Mouse (Mus musculus): ENCODE measurements around the gene Vav2. TPM values are rescaled to one million over a fixed set of nuclear protein-coding genes. Genes with fewer than 3 reads are reported as not detected.

The Vav2 gene
- total RNA-seq, 4 experiments from 2014 or later: 2.0 to 2.2 (median 2.0) TPM

DNA sequence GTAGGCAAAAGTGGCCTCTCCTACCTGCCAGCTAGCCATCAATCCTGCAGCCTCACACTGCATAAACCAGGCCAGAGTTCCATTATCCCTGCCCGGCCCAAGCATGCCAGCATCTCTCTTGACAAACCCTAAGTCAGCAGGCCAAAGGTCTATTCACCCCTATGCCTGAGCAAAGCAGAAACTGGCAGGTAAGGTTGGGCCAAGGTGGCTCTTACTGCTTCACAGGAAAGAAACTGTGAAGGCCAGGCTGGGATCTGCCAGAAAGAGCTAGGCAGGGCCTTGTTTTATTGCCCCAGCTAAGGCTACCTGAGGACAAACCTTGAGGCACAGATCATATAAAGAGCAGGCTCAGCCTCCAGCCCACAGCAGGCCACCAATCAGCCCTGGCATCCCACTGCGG is 55.4 kb downstream of the Vav2 start:
- DNase-seq (ENCODE audit: low spot score in 2 of 2): no peak

DNA sequence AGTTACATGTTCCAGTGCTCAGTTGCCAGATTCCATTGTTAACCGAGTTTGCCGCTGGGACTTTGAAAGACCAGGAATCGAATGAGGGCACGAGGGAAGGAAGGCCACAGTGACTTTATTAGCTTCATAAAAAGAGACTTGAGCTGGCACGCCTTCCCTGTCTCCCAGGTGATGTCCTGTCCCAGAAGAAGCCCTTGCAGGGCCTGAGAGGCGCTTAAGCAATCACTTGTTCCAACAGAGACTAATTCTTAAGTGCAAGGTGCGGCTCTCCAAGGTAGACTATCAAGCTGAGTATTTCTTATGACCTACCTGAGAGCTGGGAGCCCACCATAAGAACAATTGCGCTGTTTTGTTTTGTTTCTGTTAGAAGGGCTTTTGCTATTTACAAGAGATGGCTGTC is 57.9 kb downstream of the Vav2 start:
- no peak for DNase-seq (ENCODE audit: low spot score in 2 of 2)

DNA sequence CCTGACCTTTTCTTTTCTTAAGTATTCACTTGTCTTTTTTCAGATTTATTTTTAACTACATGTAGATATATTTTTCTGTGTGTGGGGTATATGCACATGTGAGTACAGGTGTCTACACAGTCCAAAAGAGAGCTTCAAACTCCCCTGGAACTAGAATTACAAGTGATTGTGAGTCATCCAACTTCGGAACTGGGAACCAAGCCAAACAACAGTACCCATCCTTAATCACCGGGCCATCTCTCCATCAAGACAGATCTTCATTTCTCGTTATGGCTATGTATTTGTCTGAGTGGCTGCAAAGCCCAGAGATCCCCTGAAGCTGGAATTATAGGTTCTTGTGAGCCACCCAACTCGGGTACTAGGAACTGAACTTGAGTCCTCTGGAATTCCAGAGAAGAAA is 61.5 kb downstream of the Vav2 start:
- no peak for DNase-seq (ENCODE audit: low spot score in 2 of 2)

DNA sequence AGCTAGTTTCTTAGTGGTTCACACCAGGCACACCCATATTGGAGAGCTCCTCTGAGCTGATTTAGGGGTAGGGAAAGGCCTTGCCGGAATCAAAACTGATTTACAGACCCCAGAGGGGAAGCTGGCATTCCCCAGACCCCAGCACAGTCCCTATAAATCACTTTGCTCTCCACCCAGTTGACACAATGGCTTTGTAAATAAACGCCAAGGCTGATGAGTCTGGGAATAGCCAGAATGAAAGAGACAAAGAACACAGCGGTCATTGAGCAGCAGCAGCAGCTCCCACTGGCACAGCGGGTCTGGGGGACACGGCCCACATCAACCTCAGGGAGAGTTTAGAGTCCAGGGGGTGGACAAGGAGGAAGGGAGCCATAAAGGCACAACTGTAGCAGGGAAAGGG is 65.0 kb downstream of the Vav2 start:
- DNase-seq (ENCODE audit: low spot score in 2 of 2): no peak

DNA sequence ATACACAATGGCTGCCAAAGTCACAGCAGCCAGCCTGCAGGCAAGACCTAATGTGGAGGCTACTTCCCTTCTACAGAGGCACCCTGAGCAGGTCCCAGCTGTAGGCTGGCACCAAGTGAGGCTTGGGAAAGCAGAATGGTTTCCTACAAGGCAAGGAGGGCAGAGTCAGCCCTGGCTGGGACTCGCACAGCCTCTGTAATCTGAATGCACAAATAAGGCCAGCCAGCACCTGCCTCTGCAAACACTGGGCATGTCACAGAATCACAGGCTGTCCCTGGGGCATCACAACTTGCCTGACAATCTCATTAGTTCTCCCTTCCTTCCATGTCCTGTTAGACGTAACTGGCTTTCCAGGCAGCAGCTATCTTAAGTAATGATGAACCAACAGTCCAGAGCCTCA is 68.4 kb downstream of the Vav2 start:
- DNase-seq (ENCODE audit: low spot score in 2 of 2): no peak

DNA sequence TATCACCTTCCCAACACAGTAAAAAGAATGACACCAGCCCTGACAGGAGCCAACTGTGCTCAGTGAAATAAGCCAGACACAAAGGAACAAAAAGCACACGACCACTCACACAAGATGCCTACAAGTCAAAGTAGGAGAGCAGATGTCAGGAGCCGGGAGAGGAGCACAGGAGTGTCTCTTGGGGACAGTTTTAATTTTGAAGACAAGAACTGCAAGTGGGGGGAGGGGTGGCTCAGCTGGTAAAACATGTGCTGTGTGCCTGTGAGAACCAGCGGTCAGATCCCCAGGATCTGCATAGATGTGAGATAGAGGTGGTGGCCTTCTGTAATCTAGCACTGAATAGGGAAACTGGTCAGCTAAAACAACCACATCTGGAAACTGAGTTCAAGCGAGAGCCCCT is 71.1 kb downstream of the Vav2 start:
- no peak for DNase-seq (ENCODE audit: low spot score in 2 of 2)

DNA sequence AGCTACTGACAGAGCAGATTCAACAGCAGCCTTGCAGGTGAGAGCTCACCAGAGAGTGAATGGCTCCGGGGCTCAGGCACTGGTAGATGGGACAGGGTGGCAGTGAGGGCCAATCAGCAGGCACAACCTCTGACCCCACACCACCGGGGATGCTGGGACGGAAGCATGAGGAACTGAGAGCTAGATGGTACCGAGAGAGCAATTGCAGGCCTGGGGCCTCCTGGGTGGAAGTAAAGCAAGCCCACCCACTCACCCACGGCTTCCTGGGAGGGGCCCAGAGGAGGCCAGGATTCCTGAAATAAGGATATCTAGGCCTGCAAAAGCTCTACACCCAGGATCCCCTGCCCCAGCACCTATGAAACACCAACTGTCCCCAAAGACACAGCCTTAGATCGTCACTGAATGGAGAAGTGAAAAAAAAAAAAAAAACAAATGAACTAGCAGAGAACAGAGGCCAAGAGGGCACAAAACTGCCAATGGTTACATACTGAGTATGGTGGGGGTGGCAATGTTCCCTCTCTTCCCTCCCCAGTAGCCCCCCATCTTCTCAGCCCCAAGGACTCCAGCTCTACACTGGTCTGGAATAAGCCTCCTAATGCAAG is 72.1 kb downstream of the Vav2 start:
- DNase-seq (ENCODE audit: low spot score in 2 of 2): no peak

DNA sequence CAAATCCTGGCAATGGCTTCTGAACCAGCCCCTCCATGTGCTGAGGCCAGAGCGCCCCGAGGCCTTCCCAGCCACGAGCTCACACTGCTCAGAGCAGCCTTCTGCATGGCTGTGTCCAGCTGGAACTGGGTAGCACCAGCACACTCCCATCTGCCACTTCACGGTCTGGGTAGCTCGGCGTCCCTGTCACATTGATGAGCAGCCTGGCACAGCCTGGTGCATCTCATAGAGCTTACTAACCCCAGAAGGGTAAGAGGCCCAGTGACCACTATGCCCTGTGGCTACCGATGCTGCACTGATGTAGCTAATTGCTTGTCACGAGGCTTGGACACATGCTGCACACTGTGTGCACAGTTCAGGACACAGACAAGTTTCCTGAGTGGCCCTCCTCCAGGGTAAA is 74.1 kb downstream of the Vav2 start:
- no peak for DNase-seq (ENCODE audit: low spot score in 2 of 2)

DNA sequence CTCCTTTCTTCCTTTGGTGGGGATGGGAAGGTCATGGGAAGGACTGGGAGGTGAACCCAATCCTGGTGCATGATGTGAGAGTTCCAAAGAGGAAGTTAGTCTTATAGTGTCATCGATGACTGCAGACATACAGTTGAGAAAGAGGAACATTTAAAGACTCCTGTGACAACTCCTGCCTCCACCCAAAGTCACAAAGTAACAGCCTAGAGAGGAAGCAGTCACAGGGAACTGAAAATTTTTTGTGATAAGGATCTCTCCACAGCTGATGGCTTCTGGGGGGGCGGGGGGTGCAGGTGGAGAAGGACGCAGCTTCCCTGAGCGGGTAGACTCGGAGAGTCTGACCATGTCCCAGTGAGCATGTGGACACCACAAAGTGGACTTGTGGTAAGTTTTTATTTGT is 76.5 kb downstream of the Vav2 start:
- DNase-seq (ENCODE audit: low spot score in 2 of 2): no peak

DNA sequence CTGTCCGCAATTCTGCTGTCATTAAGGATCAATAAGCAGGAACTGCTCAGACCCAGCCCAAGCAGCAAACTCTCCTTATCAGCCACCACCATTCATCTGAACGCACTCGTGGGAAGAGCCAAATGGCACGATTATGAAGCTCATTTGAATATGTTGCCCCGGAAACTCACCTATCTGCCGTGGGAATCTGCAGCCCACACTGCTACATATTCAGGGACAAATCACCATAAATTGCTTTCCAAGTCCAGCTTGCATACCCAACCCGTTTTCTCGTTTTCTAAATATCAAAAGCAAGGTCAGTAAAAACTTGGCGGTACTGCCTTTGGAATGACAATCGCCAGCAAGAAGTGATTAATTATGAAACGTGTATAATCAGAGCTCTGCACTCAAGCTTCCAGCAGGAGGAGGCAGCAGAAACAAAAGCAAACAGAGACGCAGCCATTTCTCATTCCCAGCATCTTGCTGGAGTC is 82.8 kb downstream of the Vav2 start:
- DNase-seq (ENCODE audit: low spot score in 2 of 2): no peak

DNA sequence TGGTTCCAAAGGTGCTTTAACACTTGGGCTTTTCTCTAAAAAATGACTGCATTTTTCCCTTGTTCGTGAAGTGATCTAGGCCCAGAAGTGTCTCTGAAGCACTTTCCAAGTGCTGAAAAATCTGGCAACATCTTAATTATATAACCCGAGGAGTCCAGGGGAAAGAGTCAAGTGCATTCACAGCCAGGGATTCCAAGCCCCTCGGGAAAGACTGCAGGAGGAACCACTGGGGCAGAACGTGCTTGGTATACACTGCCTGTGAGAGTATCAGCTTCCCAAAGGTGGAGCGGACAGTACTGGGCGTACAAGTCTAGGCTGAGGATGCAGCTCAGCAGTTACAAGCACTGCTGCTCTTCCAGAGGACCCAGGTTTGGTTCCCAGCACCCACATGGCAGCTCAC is 86.2 kb downstream of the Vav2 start:
- no peak for DNase-seq (ENCODE audit: low spot score in 2 of 2)

DNA sequence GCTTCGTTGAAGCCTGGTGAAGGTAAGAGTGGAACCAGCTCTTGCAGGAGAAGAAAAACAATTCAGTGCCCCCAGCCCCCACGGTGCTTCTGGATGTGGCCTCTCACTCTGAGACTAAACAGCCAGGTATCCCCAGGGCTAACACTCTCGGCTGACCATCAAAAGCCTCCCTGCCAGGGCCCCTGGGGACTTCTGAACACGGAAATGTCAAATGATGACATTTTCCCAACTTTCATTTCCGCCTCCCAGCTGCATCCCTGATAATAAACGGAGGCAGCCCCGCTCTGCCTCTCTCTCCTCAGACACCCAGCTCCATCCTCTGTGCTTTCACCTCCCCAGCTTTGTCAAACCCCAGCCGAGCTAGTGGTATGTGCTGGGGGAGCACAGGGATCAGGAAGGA is 87.8 kb downstream of the Vav2 start:
- DNase-seq (ENCODE audit: low spot score in 2 of 2): no peak

DNA sequence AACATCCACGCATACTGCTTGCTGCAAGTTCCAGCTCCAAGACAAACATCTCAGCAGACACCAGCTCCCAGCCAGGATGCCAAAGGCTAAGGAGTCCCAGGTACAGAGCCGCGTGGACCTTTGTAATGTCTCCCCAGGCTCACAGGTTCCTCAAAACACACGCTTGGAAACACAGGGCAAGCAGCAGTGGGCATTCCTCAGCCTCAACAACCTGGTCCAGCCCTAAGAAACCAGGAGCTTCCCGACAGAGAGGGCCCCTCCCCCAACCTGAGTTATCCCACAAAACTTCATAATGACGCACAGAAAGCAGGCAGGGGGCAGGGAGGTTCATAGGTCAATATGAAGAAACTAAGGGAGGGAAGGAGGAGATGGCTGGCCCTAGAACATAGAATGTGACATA is 89.6 kb downstream of the Vav2 start:
- DNase-seq (ENCODE audit: low spot score in 2 of 2): no peak

DNA sequence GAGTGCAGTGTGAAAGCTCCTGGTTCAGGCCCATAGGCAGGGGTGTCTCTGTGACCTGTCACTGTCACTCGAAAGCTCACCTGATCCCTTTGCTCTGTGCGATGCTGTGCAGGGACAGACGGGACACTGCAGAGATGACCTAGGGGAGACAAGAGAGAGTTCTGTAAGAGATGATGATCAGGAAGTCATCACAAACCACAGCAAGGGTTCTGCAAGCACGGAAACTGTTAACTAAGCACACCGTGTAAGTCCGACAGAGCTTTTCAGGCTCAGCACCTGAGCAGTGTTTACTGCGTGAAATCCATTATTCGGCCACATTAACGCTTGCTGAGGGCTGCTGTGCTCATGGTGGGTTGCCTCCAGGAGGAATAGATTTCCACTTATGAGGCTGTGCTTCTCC is 90.2 kb downstream of the Vav2 start:
- DNase-seq (ENCODE audit: low spot score in 2 of 2): no peak

DNA sequence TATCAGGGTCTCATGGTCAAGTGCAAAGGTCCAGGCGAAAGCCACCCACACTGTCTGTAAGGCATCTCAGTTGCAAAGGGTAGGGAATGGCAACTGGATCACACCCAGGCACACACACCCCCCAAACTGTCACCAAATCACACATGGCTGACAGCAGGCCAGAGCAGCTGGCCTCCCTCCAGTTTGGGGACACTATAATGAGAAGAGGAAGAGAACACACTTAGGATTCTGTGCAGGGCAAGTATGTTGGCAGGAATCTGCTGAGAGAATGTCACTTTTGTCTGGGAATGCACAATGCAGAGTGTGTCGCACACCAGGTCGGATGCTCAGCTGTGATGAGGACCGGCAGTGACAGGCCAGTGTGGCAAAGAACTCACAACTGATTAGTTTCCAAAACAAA is 92.0 kb downstream of the Vav2 start:
- no peak for DNase-seq (ENCODE audit: low spot score in 2 of 2)

DNA sequence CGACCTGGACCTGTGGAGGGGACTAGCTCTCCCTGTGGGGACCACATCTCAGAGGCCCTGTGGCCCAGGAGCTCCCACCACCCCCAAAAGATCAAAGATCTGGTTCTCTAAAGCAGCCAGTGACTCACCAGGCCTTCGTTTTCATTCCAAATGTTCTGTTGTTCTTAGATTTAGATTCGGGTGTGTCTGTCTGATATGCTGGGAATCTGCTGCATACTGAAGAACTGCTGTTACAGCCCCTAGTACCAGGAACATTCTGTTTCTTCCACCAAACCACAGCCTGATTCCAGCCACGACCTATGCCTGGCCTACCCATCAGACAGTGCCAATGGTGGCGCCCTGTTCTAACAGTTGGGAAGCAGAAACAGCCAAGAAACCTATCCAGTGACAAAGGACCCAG is 95.3 kb downstream of the Vav2 start:
- DNase-seq (ENCODE audit: low spot score in 2 of 2): no peak

DNA sequence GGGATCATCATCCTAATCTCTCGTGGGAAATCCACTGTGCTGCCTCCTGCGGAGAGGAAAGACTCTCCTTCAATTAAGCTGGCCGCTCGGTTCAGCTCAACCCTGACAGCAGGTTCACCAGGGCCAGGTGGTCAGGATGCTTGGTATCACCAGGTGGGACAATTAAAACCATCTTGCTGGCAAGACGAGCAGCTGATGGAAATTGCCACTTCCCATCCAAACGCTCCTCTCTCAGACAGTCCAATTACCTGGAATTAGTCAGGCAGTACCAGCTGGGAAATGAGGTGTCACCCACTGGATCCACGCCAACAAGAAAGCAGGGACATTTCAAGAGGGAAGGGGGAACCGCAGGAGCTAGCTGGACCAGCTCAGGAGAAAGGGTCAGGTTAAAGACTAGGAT is 96.4 kb downstream of the Vav2 start:
- DNase-seq (ENCODE audit: low spot score in 2 of 2): no peak

DNA sequence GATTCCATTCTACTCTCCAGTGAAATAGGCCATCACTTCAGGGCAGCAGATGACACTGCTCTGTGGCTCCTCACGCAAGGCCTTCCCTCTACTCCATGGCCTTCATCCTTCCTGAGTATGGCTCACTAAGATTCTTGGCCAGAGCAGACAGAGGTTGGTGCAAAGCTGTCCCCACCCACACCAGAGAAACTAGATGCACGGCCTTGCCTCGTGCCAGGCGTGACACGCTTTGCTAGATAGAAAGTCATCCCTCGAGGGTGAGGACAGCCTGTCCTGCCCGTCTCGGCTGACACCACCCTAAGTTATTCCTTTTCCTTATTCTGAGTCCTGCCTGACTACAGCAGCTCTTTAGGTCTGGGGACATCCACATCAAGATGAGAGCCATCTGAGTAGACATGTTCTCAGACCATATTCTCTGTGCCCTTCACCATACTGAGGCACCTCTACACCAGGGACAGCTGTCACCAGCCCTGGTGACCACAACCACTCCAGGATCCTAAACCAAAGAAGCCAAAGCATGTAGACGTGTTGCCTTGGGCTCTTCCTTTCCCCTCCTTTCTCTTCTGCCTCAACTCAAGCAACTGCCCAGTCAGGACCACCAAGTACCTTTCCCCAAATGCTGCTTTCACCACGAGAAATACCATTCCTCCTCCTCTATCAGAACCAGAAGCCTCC is 97.3 kb downstream of the Vav2 start:
- no peak for DNase-seq (ENCODE audit: low spot score in 2 of 2)

DNA sequence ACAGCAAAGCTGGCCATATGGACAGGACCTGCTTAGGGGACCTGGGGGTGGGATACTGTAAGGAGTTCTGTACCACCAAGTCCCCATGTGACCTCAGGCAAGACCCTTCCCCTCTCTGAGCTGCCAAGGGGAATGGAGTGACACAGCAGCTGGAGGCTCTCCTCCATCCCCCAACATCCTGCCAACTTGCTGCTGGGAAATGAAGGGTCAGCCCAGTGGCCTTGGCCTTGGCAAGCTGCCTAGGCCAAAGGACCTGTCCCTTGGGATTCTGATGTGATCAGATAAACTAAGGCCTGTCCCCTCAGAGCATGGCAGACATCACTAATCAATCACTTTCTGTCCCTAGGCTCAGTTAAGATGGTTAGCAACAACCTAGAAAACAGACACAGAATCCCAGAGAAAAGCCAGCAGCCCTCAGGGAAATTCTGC is 98.2 kb downstream of the Vav2 start:
- no peak for DNase-seq (ENCODE audit: low spot score in 2 of 2)

DNA sequence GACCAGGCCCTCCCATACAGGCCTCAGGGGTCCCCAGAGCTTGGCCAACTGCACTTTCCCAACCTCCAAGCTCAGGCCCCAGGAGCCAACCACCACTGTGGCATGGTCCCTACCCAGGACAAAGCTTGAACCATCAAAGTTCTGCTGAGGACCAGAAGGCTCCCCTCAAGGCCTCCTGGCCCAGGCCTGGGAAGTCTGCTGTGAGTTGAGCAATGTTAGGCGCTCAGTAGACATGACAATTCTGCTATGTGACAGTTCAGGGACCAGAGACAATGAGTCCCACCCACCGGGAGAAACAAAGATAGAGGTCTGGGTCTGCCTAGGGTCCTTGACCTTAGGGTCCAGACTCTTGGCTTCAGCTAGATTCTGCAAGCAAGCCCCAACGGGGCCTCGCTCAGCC is 98.9 kb downstream of the Vav2 start:
- DNase-seq (ENCODE audit: low spot score in 2 of 2): no peak

DNA sequence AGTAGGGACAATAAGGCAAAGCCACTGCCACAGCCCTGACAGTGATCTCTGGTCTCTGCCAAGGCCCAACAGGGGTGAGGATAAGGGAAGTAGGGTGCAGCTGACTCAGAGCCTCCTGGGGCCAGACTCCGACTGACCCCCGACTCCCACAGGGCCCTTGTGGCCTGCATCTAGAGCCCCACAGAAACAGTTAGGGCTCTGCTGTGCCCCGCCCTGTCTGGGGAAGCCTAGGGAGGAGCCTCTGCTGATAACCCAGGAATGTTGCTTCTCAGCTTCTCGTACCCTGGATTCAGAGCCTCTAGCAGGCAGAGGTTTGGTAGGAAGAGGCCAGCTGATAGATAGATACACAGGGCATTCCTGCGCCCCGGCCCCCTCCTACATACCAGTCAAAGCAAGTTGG is 99.8 kb downstream of the Vav2 start:
- DNase-seq (ENCODE audit: low spot score in 2 of 2): no peak

DNA sequence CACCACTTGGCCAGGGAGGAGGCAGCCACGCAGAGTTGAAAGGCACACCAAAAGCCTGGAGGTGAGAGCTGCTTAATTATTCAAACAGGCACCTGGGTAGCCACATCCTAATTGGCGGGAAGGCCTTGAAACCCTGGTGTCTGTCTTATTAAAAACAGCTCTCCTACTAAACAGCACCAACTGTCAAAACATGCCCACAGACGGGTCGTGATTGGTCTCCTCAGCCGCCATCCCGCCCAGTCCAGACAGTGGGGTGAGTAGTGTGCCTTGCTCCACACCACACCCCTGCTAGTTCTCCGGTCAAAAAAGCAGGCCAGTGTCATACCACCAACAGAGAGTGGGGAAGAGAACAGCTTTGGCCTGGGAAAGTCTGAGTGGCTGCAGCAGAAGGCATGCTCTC is 100.5 kb downstream of the Vav2 start:
- no peak for DNase-seq (ENCODE audit: low spot score in 2 of 2)

DNA sequence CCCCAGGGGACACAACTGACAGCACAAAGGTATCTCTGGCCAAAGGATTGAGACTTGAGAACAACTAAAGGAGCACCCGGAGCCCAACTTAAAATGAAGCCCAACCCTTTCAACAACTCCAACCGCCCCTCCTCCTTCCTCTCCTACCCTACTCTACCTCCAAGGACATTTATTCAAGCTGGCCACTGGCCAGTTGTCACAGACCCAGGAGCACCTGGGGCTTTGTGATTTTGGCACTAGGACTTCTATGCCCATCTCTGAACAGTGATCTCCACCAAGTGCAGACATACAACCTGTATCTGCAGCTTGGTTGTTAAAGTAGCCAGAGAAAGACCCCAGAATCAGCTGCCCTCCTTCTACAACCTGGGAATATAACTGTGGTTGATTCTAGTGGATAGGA is 102.1 kb downstream of the Vav2 start:
- no peak for DNase-seq (ENCODE audit: low spot score in 2 of 2)

DNA sequence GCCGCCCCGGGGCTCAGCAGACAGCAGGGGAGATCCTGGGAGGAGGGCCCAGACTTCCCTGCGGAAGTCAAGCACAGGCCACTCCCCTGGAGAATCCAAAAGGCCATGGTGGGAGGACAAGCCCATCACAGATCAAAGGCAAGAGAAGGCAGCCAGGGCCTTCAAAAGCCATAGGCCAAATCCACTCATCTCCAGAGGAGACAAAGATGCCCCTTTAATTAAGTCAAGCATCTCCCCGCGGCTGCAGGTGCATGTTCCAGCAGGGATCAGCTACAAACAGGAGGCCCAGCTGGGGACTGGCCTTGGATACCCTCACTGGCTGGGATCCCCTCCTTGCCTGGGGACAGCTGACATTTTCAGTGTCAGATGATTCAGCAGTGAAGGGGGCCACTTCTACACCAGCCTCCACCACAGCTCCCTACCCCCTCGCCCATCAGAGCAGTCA is 105.4 kb downstream of the Vav2 start:
- DNase-seq (ENCODE audit: low spot score in 2 of 2): no peak
